Mouse (Mus musculus): Measurements from ENCODE around the gene Zfp711. TPM values are rescaled to one million over a fixed set of nuclear protein-coding genes. Genes with fewer than 3 reads are reported as not detected.

The Zfp711 gene
- not detected for total RNA-seq (2023)

GRCm38 (mm10) chrX:112600511-112601305 is at the start of gene Zfp711:
Zfp711 (plus strand) TSS chrX:112600526.

Other genes with a start within 250 kb of the Zfp711 start
- not detected for gene Satl1, start 193.7 kb upstream of the Zfp711 start, total RNA-seq (2023)
- not detected for gene 2010106E10Rik, start 105.3 kb upstream of the Zfp711 start, total RNA-seq (2023)
- not detected for gene Pof1b, start 98.1 kb downstream of the Zfp711 start, total RNA-seq (2023)

All from B cell, adult 67 days (primary cell).